Comparison of ENCODE assay signal across 28 mouse cellular contexts in the genomic region with DNA sequence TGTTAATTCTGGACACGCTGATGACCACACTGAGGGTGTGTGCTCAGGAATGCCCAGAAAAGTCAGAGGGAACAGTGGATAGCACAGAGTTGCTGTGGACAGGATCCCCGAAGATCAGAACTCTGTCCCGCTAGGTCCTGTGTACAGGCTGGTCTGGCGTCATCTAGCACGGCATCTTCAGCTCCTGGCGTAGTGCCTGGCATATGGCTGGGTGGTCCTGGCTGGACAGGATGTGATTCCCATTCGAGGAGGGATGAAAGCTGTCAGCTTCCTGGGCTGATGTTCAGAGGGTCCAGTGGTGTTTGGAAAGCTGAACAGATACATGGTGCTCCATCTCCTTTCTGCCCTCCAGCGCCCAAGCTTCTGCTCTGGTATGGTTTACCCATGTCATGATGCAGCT. TPM values are rescaled to one million over a fixed set of nuclear protein-coding genes. Genes with fewer than 3 reads are reported as not detected.
DNase-seq lines count a peak whose midpoint lies in the region; ATAC-seq and TF ChIP-seq lines count a peak whose summit lies in the region.
"Had no signal": no experiment of that assay in that cellular context is flagged by ENCODE, and none has a peak within 500 bp of the region (broad histone marks: within the 10 kb centered on the region; RNA-seq: fewer than 3 reads in every experiment).

No protein-coding gene starts in this region.

- intact Hi-C loops in left cerebral cortex, postnatal 4 days (cut with DNase I), result no loop called here

- H3K27ac ChIP-seq in lung, embryonic 15.5 days, result no peak overlapping the region
- H3K27ac ChIP-seq in lung, postnatal 0 days (ENCODE audit: low read length), result no peak overlapping the region
- H3K27ac ChIP-seq: embryonic facial prominence, embryonic 10.5 days; embryonic facial prominence, embryonic 12.5 days; forebrain, embryonic 13.5 days; forebrain, embryonic 15.5 days had no signal

- H3K36me3 ChIP-seq in lung, embryonic 15.5 days, result no peaks in the 10 kb centered on the region
- H3K36me3 ChIP-seq in lung, postnatal 0 days (ENCODE audit: insufficient read depth, low read length), result no peaks in the 10 kb centered on the region
- H3K36me3 ChIP-seq: embryonic facial prominence, embryonic 10.5 days; embryonic facial prominence, embryonic 12.5 days; forebrain, embryonic 15.5 days; G1E had no signal

- no peak overlapping the region for H3K4me3 ChIP-seq in lung, embryonic 15.5 days
- H3K4me3 ChIP-seq in lung, postnatal 0 days (ENCODE audit: low read depth, low read length), result no peak overlapping the region
- H3K4me3 ChIP-seq: embryonic facial prominence, embryonic 10.5 days; embryonic facial prominence, embryonic 12.5 days; forebrain, embryonic 13.5 days; forebrain, embryonic 15.5 days had no signal

- TF ChIP-seq CTCF in lung, postnatal 0 days (IDR thresholded peaks at IDR 0.05), result no peak

- no peak for TF ChIP-seq EP300 in lung, postnatal 0 days (IDR thresholded peaks at IDR 0.05)

- no peaks in the 10 kb centered on the region for H3K9me3 ChIP-seq in lung, embryonic 15.5 days
- H3K9me3 ChIP-seq in lung, postnatal 0 days (ENCODE audit: low read length), result no peaks in the 10 kb centered on the region
- H3K9me3 ChIP-seq: embryonic facial prominence, embryonic 10.5 days; embryonic facial prominence, embryonic 12.5 days; forebrain, embryonic 13.5 days; forebrain, embryonic 15.5 days; G1E had no signal

- no peaks in the 10 kb centered on the region for H3K27me3 ChIP-seq in lung, embryonic 15.5 days
- no peaks in the 10 kb centered on the region for H3K27me3 ChIP-seq in lung, postnatal 0 days (replicated peaks; ENCODE audit: insufficient read depth, low read length)
- H3K27me3 ChIP-seq: CH12.LX; embryonic facial prominence, embryonic 12.5 days; forebrain, embryonic 13.5 days; forebrain, embryonic 15.5 days; Patski had no signal

- no peak overlapping the region for H3K9ac ChIP-seq in lung, embryonic 15.5 days
- H3K9ac ChIP-seq in lung, postnatal 0 days (replicated peaks; ENCODE audit: low read depth), result no peak overlapping the region
- H3K9ac ChIP-seq: embryonic facial prominence, embryonic 12.5 days; forebrain, embryonic 13.5 days; forebrain, embryonic 15.5 days had no signal

- WGBS in lung, embryonic 15.5 days, result 61% methylated on average over 8 of the region's 8 CpGs
- WGBS in lung, postnatal 0 days, result 66% methylated on average over 8 of the region's 8 CpGs

- peak; percentile 62 for ATAC-seq in lung, embryonic 15.5 days (ENCODE audit: borderline replicate concordance, extremely low read depth, low FRiP score, low TSS enrichment)
- ATAC-seq in lung, postnatal 0 days, result peak; percentile 26; the same call in 1 of the 2 replicates
- ATAC-seq: activated CD4-positive, CD25-positive, alpha-beta regulatory T cell, adult 4 months; CD4-positive, CD25-positive, alpha-beta regulatory T cell, adult 4 months; forebrain, embryonic 13.5 days; forebrain, embryonic 15.5 days; Patski had no signal

- no peak overlapping the region for H3K4me2 ChIP-seq in lung, embryonic 15.5 days
- H3K4me2 ChIP-seq in lung, postnatal 0 days (replicated peaks; ENCODE audit: low read depth, low read length), result no peak overlapping the region
- H3K4me2 ChIP-seq: embryonic facial prominence, embryonic 12.5 days; forebrain, embryonic 13.5 days; forebrain, embryonic 15.5 days had no signal

- H3K4me1 ChIP-seq in lung, embryonic 15.5 days, result peaks cover 16% of the 10 kb centered on the region
- H3K4me1 ChIP-seq in lung, postnatal 0 days (ENCODE audit: insufficient read depth, low read depth, low read length), result no peaks in the 10 kb centered on the region
- H3K4me1 ChIP-seq: forebrain, embryonic 13.5 days; forebrain, embryonic 15.5 days had no signal

- peak; percentile 31 to 39 for DNase-seq in cerebellum, postnatal 10 days
- no peak for DNase-seq in cerebellum, adult 11 months
- DNase-seq in left cerebral cortex, postnatal 4 days, result peak; percentile 24
- DNase-seq in left cerebral cortex, adult 18-20 months (ENCODE audit: low spot score in 2 of 2), result no peak
- DNase-seq in lung, postnatal 14 days, result no peak
- DNase-seq in lung, postnatal 0 days (ENCODE audit: low spot score), result no peak
- no peak for DNase-seq in lung, postnatal 36 days
- DNase-seq: adrenal gland, adult 8-10 months; adrenal gland, postnatal 14 days; adrenal gland, postnatal 36 days; B cell, adult 2 months; cerebellum, adult 18-20 months; cerebellum, adult 8-10 months; cerebellum, adult 9-11 months; cerebellum, postnatal 25 days had no signal

RNA-seq across cellular contexts. Expression of a gene that starts 29.6 kb away (rescaled TPM):
- 10 to 100 TPM; 63.9 to 64.4 TPM for total RNA-seq in left cerebral cortex, postnatal 4 days (2021)
- 10 to 100 TPM; 56.0 to 56.9 TPM for total RNA-seq in left cerebral cortex, adult 18-20 months (2021)
- polyA plus RNA-seq in lung, embryonic 15.5 days (2015; fragmentation: Nextera tagmentation; extraction: Ambion mirVana), result 22.7 and 24.0 TPM in 2 replicates
- 30.7 and 37.6 TPM in 2 replicates for polyA plus RNA-seq in lung, postnatal 0 days (2015; fragmentation: Nextera tagmentation; extraction: Ambion mirVana)
- polyA plus RNA-seq: G1E had no signal

RNA-seq across cellular contexts. Expression of a gene that starts 45.2 kb away (rescaled TPM):
- not detected for total RNA-seq in left cerebral cortex, postnatal 4 days (2021)
- total RNA-seq in left cerebral cortex, adult 18-20 months (2021), result not detected
- not detected in 2 replicates for polyA plus RNA-seq in lung, embryonic 15.5 days (2015; fragmentation: Nextera tagmentation; extraction: Ambion mirVana)
- polyA plus RNA-seq in lung, postnatal 0 days (2015; fragmentation: Nextera tagmentation; extraction: Ambion mirVana), result not detected in 2 replicates
- total RNA-seq: adrenal gland, adult 8-10 months; adrenal gland, postnatal 14 days; adrenal gland, postnatal 36 days had no signal
- polyA plus RNA-seq: activated CD4-positive, CD25-positive, alpha-beta regulatory T cell, adult 4 months; CD4-positive, CD25-positive, alpha-beta regulatory T cell, adult 4 months; cortical plate, adult 2 months; embryonic facial prominence, embryonic 10.5 days; embryonic facial prominence, embryonic 12.5 days; embryonic facial prominence, embryonic 14.5 days; forebrain, embryonic 11.5 days; forebrain, embryonic 13.5 days; forebrain, embryonic 15.5 days; G1E had no signal

Comparison
In these comparisons a context has a peak if more than half of its experiments do, and no peak if none do; other contexts are left out.
1. DNase-seq: peak in cerebellum, postnatal 10 days (2 of 2) and left cerebral cortex, postnatal 4 days (single experiment); none in cerebellum, adult 11 months (single experiment), left cerebral cortex, adult 18-20 months (0 of 2), lung, postnatal 14 days (single experiment), lung, postnatal 0 days (single experiment) and lung, postnatal 36 days (single experiment).